Mouse (Mus musculus) forebrain, embryonic 10.5 days (tissue): ENCODE results near the gene Olfr777. TPM values are rescaled to one million over a fixed set of nuclear protein-coding genes. Genes with fewer than 3 reads are reported as not detected.
"Not testable (repeated sequence)": the region's sequence is repeated elsewhere in the genome, so short reads cannot be mapped to it uniquely, and the experiment has no call there.

ENCODE experiments used
- DNase-seq: peaks from one replicate; pipeline ENCODE4 v3.0.0-alpha.2; 2017; ENCODE audit warnings: low spot score; ENCODE audit errors: extremely low spot score
- H3K27ac ChIP-seq: fragments of 300-500 bp; sonication (generic); 2 replicates; pipeline ENCODE4 v1.5.1; 2016; ENCODE audit warnings: mild to moderate bottlenecking
- H3K27me3 ChIP-seq: fragments of 300-500 bp; sonication (generic); 2 replicates; pipeline ENCODE4 v1.6.1; 2016; ENCODE audit warnings: mild to moderate bottlenecking; ENCODE audit not compliant: poor library complexity, severe bottlenecking
- H3K36me3 ChIP-seq: fragments of 300-500 bp; sonication (generic); replicated peaks from 2 replicates; pipeline ENCODE4 v1.6.1; 2016; ENCODE audit warnings: mild to moderate bottlenecking, moderate library complexity
- H3K4me1 ChIP-seq: fragments of 300-500 bp; sonication (generic); 2 replicates; pipeline ENCODE4 v1.6.1; 2016
- H3K4me3 ChIP-seq: fragments of 300-500 bp; sonication (generic); 2 replicates; pipeline ENCODE4 v1.5.1; 2016; ENCODE audit warnings: mild to moderate bottlenecking, moderate library complexity
- H3K9me3 ChIP-seq: fragments of 300-500 bp; sonication (generic); 2 replicates; pipeline ENCODE4 v1.6.1; 2016; ENCODE audit warnings: mild to moderate bottlenecking, moderate library complexity
- WGBS: fragments of 180-500 bp; shearing (Covaris S2); methylation state at CpG from one replicate; pipeline ENCODE4 v1.1.7; 2016; 5-methylcytosine and 5-hydroxymethylcytosine counted together
- polyA plus RNA-seq: library from polyadenylated mRNA; unstranded; fragments of >200 nt; fragmentation: Nextera tagmentation; extraction: Ambion mirVana; gene quantifications from 2 replicates; pipeline ENCODE4 v1.2.1, GENCODE M21; 2016

Olfr777 gene
- not detected in 2 replicates for polyA plus RNA-seq

GRCm38 (mm10) chr10:129271081-129271535, at the start of gene Olfr777:
Olfr777 (minus strand) TSS chr10:129271485.
- Histone ChIP-seq H3K4me1 (no peaks in the 10 kb centered on the region), H3K27ac (no peak within 1 kb of the TSS), H3K9me3 (no peaks in the 10 kb centered on the region), H3K36me3 (no peaks in the 10 kb centered on the region), H3K27me3 (no peaks in the 10 kb centered on the region), H3K4me3 (no peak within 1 kb of the TSS)
- DNase-seq, result no peak
- 94% methylated on average over 2 of the region's 2 CpGs for whole genome bisulfite sequencing

GRCm38 (mm10) chr10:129317817-129318216, 46.5 kb upstream of the Olfr777 start, which contains the start of gene Olfr780:
Olfr780 (plus strand) TSS chr10:129318117.
- no peak within 1 kb of the TSS for H3K27ac ChIP-seq
- no peak within 1 kb of the TSS for H3K4me3 ChIP-seq
- no peaks in the 10 kb centered on the region for H3K36me3 ChIP-seq
- WGBS, result 88% methylated on average over 3 of the region's 3 CpGs
- H3K27me3 ChIP-seq, result no peaks in the 10 kb centered on the region
- H3K9me3 ChIP-seq, result no peaks in the 10 kb centered on the region
- no peaks in the 10 kb centered on the region for H3K4me1 ChIP-seq
- DNase-seq, result no peak

- not testable (repeated sequence) for H3K36me3 ChIP-seq, H3K4me3 ChIP-seq, H3K27ac ChIP-seq, H3K27me3 ChIP-seq, H3K9me3 ChIP-seq, DNase-seq, H3K4me1 ChIP-seq
- WGBS, result 100% methylated on average over 1 of the region's 1 CpGs
These were observed 42.2 kb upstream of the Olfr777 start for GRCm38 (mm10) chr10:129313521-129313920.

- not testable (repeated sequence) for DNase-seq, H3K9me3 ChIP-seq, H3K4me3 ChIP-seq, H3K4me1 ChIP-seq, H3K36me3 ChIP-seq, H3K27ac ChIP-seq, H3K27me3 ChIP-seq
- WGBS, result 73% methylated on average over 1 of the region's 1 CpGs
These were observed 41.7 kb upstream of the Olfr777 start for GRCm38 (mm10) chr10:129312973-129313372.

GRCm38 (mm10) chr10:129258827-129259226, 12.5 kb downstream of the Olfr777 start, which contains the start of gene Olfr776:
Olfr776 (plus strand) TSS chr10:129259127.
- no peak within 1 kb of the TSS for H3K4me3 ChIP-seq
- no peaks in the 10 kb centered on the region for H3K4me1 ChIP-seq
- H3K27ac ChIP-seq, result no peak within 1 kb of the TSS
- H3K9me3 ChIP-seq, result no peaks in the 10 kb centered on the region
- no peaks in the 10 kb centered on the region for H3K36me3 ChIP-seq
- DNase-seq, result no peak
- H3K27me3 ChIP-seq, result no peaks in the 10 kb centered on the region

GRCm38 (mm10) chr10:129248112-129248511, 23.2 kb downstream of the Olfr777 start, which contains the start of gene Olfr775:
Olfr775 (plus strand) TSS chr10:129248412.
- Histone ChIP-seq H3K27ac (no peak within 1 kb of the TSS), H3K27me3 (no peaks in the 10 kb centered on the region), H3K36me3 (no peaks in the 10 kb centered on the region), H3K9me3 (no peaks in the 10 kb centered on the region), H3K4me3 (no peak within 1 kb of the TSS), H3K4me1 (no peaks in the 10 kb centered on the region)
- WGBS, result 80% methylated on average over 3 of the region's 3 CpGs
- DNase-seq, result no peak

GRCm38 (mm10) chr10:129235904-129236303, 35.4 kb downstream of the Olfr777 start, which contains the start of gene Olfr774:
Olfr774 (plus strand) TSS chr10:129236204.
- no peak within 1 kb of the TSS for H3K4me3 ChIP-seq
- H3K36me3 ChIP-seq, result no peaks in the 10 kb centered on the region
- H3K27ac ChIP-seq, result no peak within 1 kb of the TSS
- H3K4me1 ChIP-seq, result no peaks in the 10 kb centered on the region
- WGBS, result 67% methylated on average over 2 of the region's 2 CpGs
- no peaks in the 10 kb centered on the region for H3K9me3 ChIP-seq
- DNase-seq, result no peak
- no peaks in the 10 kb centered on the region for H3K27me3 ChIP-seq

- Histone ChIP-seq H3K27me3 (no peaks in the 10 kb centered on the region), H3K4me3 (no peak overlapping the region), H3K4me1 (no peaks in the 10 kb centered on the region), H3K27ac (no peak overlapping the region), H3K9me3 (peaks cover 5% of the 10 kb centered on the region), H3K36me3 (no peaks in the 10 kb centered on the region)
- DNase-seq, result no peak
- WGBS, result 78% methylated on average over 1 of the region's 1 CpGs
These were observed 40.5 kb downstream of the Olfr777 start for GRCm38 (mm10) chr10:129230737-129231136.

Other genes with a start within 250 kb of the Olfr777 start
- not detected in 2 replicates for gene Olfr764-ps1, start 231.6 kb downstream of the Olfr777 start, polyA plus RNA-seq
- gene Olfr765, start 221.5 kb downstream of the Olfr777 start, polyA plus RNA-seq, result not detected in 2 replicates
- not detected in 2 replicates for gene Olfr766-ps1, start 202.5 kb downstream of the Olfr777 start, polyA plus RNA-seq
- gene Olfr767, start 188.6 kb downstream of the Olfr777 start, polyA plus RNA-seq, result not detected in 2 replicates
- gene Olfr768, start 172.1 kb downstream of the Olfr777 start, polyA plus RNA-seq, result not detected in 2 replicates
- not detected in 2 replicates for gene Olfr769, start 153.6 kb downstream of the Olfr777 start, polyA plus RNA-seq
- gene Olfr770, start 132.5 kb downstream of the Olfr777 start, polyA plus RNA-seq, result not detected in 2 replicates
- not detected in 2 replicates for gene Olfr771, start 106.7 kb downstream of the Olfr777 start, polyA plus RNA-seq
- gene Olfr772, start 93.6 kb downstream of the Olfr777 start, polyA plus RNA-seq, result not detected in 2 replicates
- not detected in 2 replicates for gene Olfr773, start 84.1 kb downstream of the Olfr777 start, polyA plus RNA-seq
- gene Olfr774, start 35.3 kb downstream of the Olfr777 start, polyA plus RNA-seq, result not detected in 2 replicates
- gene Olfr775, start 23.1 kb downstream of the Olfr777 start, polyA plus RNA-seq, result not detected in 2 replicates
- gene Olfr776, start 12.4 kb downstream of the Olfr777 start, polyA plus RNA-seq, result not detected in 2 replicates
- gene Olfr780, start 46.6 kb upstream of the Olfr777 start, polyA plus RNA-seq, result not detected in 2 replicates
- gene Olfr781, start 57.4 kb upstream of the Olfr777 start, polyA plus RNA-seq, result not detected in 2 replicates
- not detected in 2 replicates for gene Olfr782, start 77.4 kb upstream of the Olfr777 start, polyA plus RNA-seq
- gene Olfr784, start 112.6 kb upstream of the Olfr777 start, polyA plus RNA-seq, result 0.06 TPM in 1 of 2 replicates, not detected in the other
- gene Olfr785, start 133.9 kb upstream of the Olfr777 start, polyA plus RNA-seq, result not detected in 2 replicates
- gene Olfr786, start 155.8 kb upstream of the Olfr777 start, polyA plus RNA-seq, result not detected in 2 replicates
- gene Olfr787, start 190.4 kb upstream of the Olfr777 start, polyA plus RNA-seq, result not detected in 2 replicates
- gene Olfr788, start 199.5 kb upstream of the Olfr777 start, polyA plus RNA-seq, result not detected in 2 replicates
- not detected in 2 replicates for gene Olfr789, start 213.3 kb upstream of the Olfr777 start, polyA plus RNA-seq
- not detected in 2 replicates for gene Olfr790, start 227.0 kb upstream of the Olfr777 start, polyA plus RNA-seq